ENCODE assay signal across 11 mouse cellular contexts in the genomic region with DNA sequence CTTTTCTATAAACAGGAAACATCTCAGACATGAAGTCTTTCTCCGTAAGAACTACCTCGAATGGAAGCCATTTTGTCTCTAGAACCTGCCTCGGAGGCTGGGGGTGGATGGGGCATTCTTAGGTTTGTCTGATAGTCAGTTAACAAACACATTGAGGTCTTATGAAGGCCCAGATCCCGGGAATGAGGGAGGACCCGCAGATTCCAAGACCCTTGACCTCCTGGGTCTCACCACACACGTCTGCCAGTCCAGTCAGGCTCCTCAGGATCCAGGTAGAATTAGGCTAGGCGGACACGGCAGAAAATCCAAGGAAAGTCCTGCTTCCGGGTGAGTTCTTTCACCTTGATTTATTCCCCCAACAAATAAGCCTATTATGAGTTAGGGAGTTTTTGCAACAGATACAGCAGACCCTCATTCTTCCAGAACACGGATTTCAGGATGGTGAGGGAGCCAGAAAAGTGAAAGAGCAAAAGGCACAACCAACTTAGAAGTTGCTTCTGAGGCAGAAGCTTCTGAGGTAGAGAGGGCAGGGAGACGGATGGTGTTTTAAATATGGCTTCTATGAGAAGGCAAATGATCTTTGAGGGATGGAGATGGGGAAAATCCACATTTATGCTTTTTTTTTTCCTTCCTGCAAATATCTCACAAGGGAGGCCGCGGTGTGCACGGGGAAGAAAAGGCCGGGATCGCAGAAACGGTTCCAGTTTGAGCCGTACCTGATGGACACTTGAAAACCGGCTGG. TPM values are rescaled to one million over a fixed set of nuclear protein-coding genes. Genes with fewer than 3 reads are reported as not detected.
DNase-seq lines count a peak whose midpoint lies in the region; ATAC-seq lines count a peak whose summit lies in the region.
"Had no signal": no experiment of that assay in that cellular context is flagged by ENCODE, and none has a peak within 500 bp of the region (broad histone marks: within the 10 kb centered on the region; RNA-seq: fewer than 3 reads in every experiment).

No protein-coding gene starts in this region.

- H3K4me2 ChIP-seq in heart, embryonic 11.5 days, result peak overlapping the region; percentile 60
- H3K4me2 ChIP-seq in liver, embryonic 15.5 days, result peak overlapping the region; percentile 47; the same call in 1 of the 2 replicates

- peaks cover 9% of the 10 kb centered on the region for H3K9me3 ChIP-seq in heart, embryonic 11.5 days (replicated peaks; ENCODE audit: control insufficient read depth, low read length)
- peaks cover 13% of the 10 kb centered on the region for H3K9me3 ChIP-seq in hindbrain, embryonic 10.5 days
- no peaks in the 10 kb centered on the region for H3K9me3 ChIP-seq in liver, embryonic 15.5 days (replicated peaks)

- no peak for ATAC-seq in heart, embryonic 11.5 days (replicated peaks; ENCODE audit: insufficient number of reproducible peaks, low FRiP score, low TSS enrichment)
- ATAC-seq in liver, embryonic 15.5 days (ENCODE audit: insufficient read depth), result no peak

- no peak for DNase-seq in heart, adult 11 months
- peak; percentile 24 for DNase-seq in NIH3T3 (ENCODE audit: low read depth)
- DNase-seq in hindbrain, embryonic 10.5 days (ENCODE audit: low spot score), result peak; percentile 11
- DNase-seq in spleen, postnatal 10 days (ENCODE audit: low spot score in 2 of 2), result no peak
- DNase-seq in gastrocnemius, postnatal 36 days, result no peak
- no peak for DNase-seq in thymus, postnatal 36 days
- DNase-seq: layer of hippocampus, adult 9-11 months had no signal

- no peak overlapping the region for H3K27ac ChIP-seq in heart, embryonic 11.5 days (ENCODE audit: low read depth, low read length)
- H3K27ac ChIP-seq in hindbrain, embryonic 10.5 days, result peak overlapping the region; percentile 77
- no peak overlapping the region for H3K27ac ChIP-seq in liver, embryonic 15.5 days (replicated peaks)

- WGBS in heart, embryonic 11.5 days (ENCODE audit: insufficient replicate concordance), result 6% methylated on average over 18 of the region's 19 CpGs
- WGBS in hindbrain, embryonic 10.5 days, result 8% methylated on average over 18 of the region's 19 CpGs
- WGBS in liver, embryonic 15.5 days (ENCODE audit: insufficient replicate concordance), result 7% methylated on average over 17 of the region's 19 CpGs

- peaks cover 62% of the 10 kb centered on the region for H3K27me3 ChIP-seq in heart, embryonic 11.5 days (ENCODE audit: control insufficient read depth, insufficient read depth, low read length)
- H3K27me3 ChIP-seq in hindbrain, embryonic 10.5 days (ENCODE audit: insufficient read depth, poor library complexity, severe bottlenecking), result peaks cover 97% of the 10 kb centered on the region
- peaks cover 64% of the 10 kb centered on the region for H3K27me3 ChIP-seq in liver, embryonic 15.5 days

- H3K4me3 ChIP-seq in heart, embryonic 11.5 days (ENCODE audit: low read depth, low read length), result peak overlapping the region; percentile 30
- peak overlapping the region; percentile 55 for H3K4me3 ChIP-seq in hindbrain, embryonic 10.5 days
- no peak overlapping the region for H3K4me3 ChIP-seq in liver, embryonic 15.5 days (replicated peaks)
- H3K4me3 ChIP-seq: erythroblast, embryonic 14.5 days had no signal

- no peaks in the 10 kb centered on the region for H3K36me3 ChIP-seq in heart, embryonic 11.5 days (ENCODE audit: control insufficient read depth, insufficient read depth, low read length)
- H3K36me3 ChIP-seq in hindbrain, embryonic 10.5 days, result no peaks in the 10 kb centered on the region
- no peaks in the 10 kb centered on the region for H3K36me3 ChIP-seq in liver, embryonic 15.5 days (replicated peaks)

- intact Hi-C loops in gastrocnemius, postnatal 36 days (cut with DNase I), result no loop called here

- no peak overlapping the region for H3K9ac ChIP-seq in heart, embryonic 11.5 days (ENCODE audit: low read depth, low read length)
- H3K9ac ChIP-seq in liver, embryonic 15.5 days, result no peak overlapping the region

- H3K4me1 ChIP-seq in heart, embryonic 11.5 days (ENCODE audit: control insufficient read depth, insufficient read depth, low read length), result peaks cover 16% of the 10 kb centered on the region
- H3K4me1 ChIP-seq in hindbrain, embryonic 10.5 days (replicated peaks), result peaks cover 42% of the 10 kb centered on the region
- peaks cover 23% of the 10 kb centered on the region for H3K4me1 ChIP-seq in liver, embryonic 15.5 days (replicated peaks)

RNA-seq across cellular contexts. Expression of gene Gsx1, which starts 3.2 kb away (rescaled TPM):
- not detected in 2 replicates for polyA plus RNA-seq in heart, embryonic 11.5 days (2014; fragmentation: Nextera tagmentation; extraction: Ambion mirVana)
- 8.9 and 16.9 TPM in 2 replicates for polyA plus RNA-seq in hindbrain, embryonic 10.5 days (2016; fragmentation: Nextera tagmentation; extraction: Ambion mirVana)
- polyA plus RNA-seq in liver, embryonic 15.5 days (2015; fragmentation: Nextera tagmentation; extraction: Ambion mirVana), result not detected in 2 replicates
- not detected for total RNA-seq in gastrocnemius, postnatal 36 days (2021)
- total RNA-seq: neutrophil, adult 5-6 weeks had no signal
- polyA plus RNA-seq: erythroblast, embryonic 14.5 days had no signal

Comparison
In these comparisons a context has a peak if more than half of its experiments do, and no peak if none do; other contexts are left out.
1. DNase-seq: peak in NIH3T3 (single experiment) and hindbrain, embryonic 10.5 days (single experiment); none in heart, adult 11 months (single experiment), spleen, postnatal 10 days (0 of 2), gastrocnemius, postnatal 36 days (0 of 2) and thymus, postnatal 36 days (0 of 2).